34 mouse cellular contexts compared by ENCODE assay signal in the genomic region with DNA sequence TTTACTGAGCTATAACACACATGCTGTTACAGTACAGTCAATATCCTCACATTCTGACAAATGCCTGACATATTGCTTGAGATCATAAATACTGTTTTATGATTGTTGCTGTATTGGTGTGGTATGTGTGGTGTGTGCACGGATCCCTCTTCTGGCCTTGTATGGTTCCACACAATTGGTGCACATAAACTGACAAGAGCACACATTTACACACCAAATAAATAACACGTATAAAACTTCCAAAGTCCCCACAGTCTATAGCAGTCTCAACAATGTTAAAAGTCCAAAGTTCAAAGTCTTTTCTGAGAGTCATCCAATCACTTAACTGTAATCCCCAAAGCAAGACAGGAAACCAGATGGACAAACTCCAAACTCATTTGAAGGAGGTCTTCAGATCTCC. TPM values are rescaled to one million over a fixed set of nuclear protein-coding genes. Genes with fewer than 3 reads are reported as not detected.
"Had no signal": no experiment of that assay in that cellular context is flagged by ENCODE, and none has a peak within 500 bp of the region (broad histone marks: within the 10 kb centered on the region; RNA-seq: fewer than 3 reads in every experiment).

No protein-coding gene starts in this region.

- ATAC-seq: forebrain, embryonic 16.5 days; hindbrain, embryonic 16.5 days; inflammation-experienced regulatory T-cells, adult 6 months; liver, embryonic 12.5 days had no signal

- H3K27ac ChIP-seq: gastrocnemius, adult 2 months; heart, adult 2 months; hindbrain, embryonic 12.5 days; hindbrain, embryonic 14.5 days; limb, embryonic 13.5 days; limb, embryonic 15.5 days; liver, embryonic 12.5 days; liver, embryonic 14.5 days had no signal

- H3K9me3 ChIP-seq: heart, embryonic 13.5 days; heart, embryonic 15.5 days; hindbrain, embryonic 12.5 days; limb, embryonic 13.5 days; limb, embryonic 15.5 days; liver, embryonic 12.5 days had no signal

- H3K9ac ChIP-seq: heart, embryonic 13.5 days; heart, embryonic 15.5 days; hindbrain, embryonic 12.5 days; hindbrain, embryonic 14.5 days; limb, embryonic 13.5 days; limb, embryonic 15.5 days; liver, embryonic 12.5 days; liver, embryonic 14.5 days had no signal

- H3K4me2 ChIP-seq: heart, embryonic 11.5 days; heart, embryonic 13.5 days; heart, embryonic 15.5 days; hindbrain, embryonic 12.5 days; hindbrain, embryonic 14.5 days; limb, embryonic 13.5 days; limb, embryonic 15.5 days; liver, embryonic 12.5 days had no signal

- DNase-seq: gastrocnemius, postnatal 10 days; gastrocnemius, postnatal 36 days; heart, adult 11 months; heart, adult 2 months; heart, postnatal 14 days; heart, postnatal 36 days; kidney, adult 11 months; kidney, adult 8-10 months; kidney, postnatal 25 days; layer of hippocampus, adult 9-11 months; layer of hippocampus, postnatal 36 days; left cerebral cortex, postnatal 4 days had no signal

- H3K36me3 ChIP-seq: hindbrain, embryonic 12.5 days; limb, embryonic 13.5 days; limb, embryonic 15.5 days had no signal

- H3K4me3 ChIP-seq: gastrocnemius, adult 2 months; heart, adult 2 months; heart, embryonic 13.5 days; heart, embryonic 15.5 days; hindbrain, embryonic 12.5 days; limb, embryonic 13.5 days; limb, embryonic 15.5 days; liver, embryonic 12.5 days had no signal

- H3K27me3 ChIP-seq: heart, embryonic 13.5 days; heart, embryonic 15.5 days; hindbrain, embryonic 12.5 days; limb, embryonic 15.5 days; liver, embryonic 12.5 days had no signal

RNA-seq across cellular contexts. Expression of gene Kcne1, which starts 58.0 kb away (rescaled TPM):
- total RNA-seq: gastrocnemius, adult 2 months; gastrocnemius, postnatal 10 days; gastrocnemius, postnatal 36 days; hematopoietic stem cell, adult 5-6 weeks; layer of hippocampus, adult 18-20 months; layer of hippocampus, adult 8-10 months; layer of hippocampus, postnatal 14 days; layer of hippocampus, postnatal 36 days; left cerebral cortex, adult 18-20 months; left cerebral cortex, postnatal 10 days; left cerebral cortex, postnatal 25 days; left cerebral cortex, postnatal 4 days; liver, adult 2 months had no signal
- polyA plus RNA-seq: inflammation-experienced regulatory T-cells, adult 6 months; large intestine, adult 2 months; liver, adult 2 months; liver, embryonic 12.5 days; liver, embryonic 14.5 days had no signal
